Mouse (Mus musculus) megakaryocyte, adult 5-6 weeks (primary cell): ENCODE measurements around the gene Mmrn1. TPM values are rescaled to one million over a fixed set of nuclear protein-coding genes. Genes with fewer than 3 reads are reported as not detected.

Source experiments
- ATAC-seq: 2 replicates; pipeline ENCODE4 v1.8.0; 2016; ENCODE audit warnings: mild to moderate bottlenecking, inconsistent platforms; ENCODE audit not compliant: poor library complexity, severe bottlenecking
- total RNA-seq, 2 experiments: library from RNA; stranded (forward) in 1 of 2; stranded (reverse) in 1 of 2; fragments of 153-499, 151-499 nt in 1 of 2; fragments of 221-1000, 200-1000 nt in 1 of 2; gene quantifications; 2 replicates each; pipeline versions ENCODE4 v1.2.3 to v1.2.4; 2015 to 2017

The Mmrn1 gene
- total RNA-seq, 2 experiments from 2014 or later: not detected

DNA sequence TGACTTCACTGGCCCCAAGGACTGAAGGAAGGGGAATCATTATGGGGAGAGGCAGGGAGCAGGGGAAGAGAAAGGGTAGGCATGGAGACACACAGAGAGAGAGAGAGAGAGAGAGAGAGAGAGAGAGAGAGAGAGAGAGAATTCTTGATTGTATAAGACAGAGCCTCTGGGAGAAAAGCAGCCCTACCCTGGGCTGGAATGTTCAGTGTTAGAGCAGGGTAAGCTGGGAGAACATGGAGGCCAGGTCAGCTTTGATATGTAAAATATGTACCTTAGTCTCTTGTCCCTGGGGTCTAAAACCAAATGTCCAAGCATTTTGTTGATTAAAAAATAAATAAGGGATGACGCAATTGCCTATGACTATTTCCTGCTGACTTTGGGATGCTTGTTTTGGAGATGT is 67.6 kb downstream of the Mmrn1 start:
- no peak for ATAC-seq

DNA sequence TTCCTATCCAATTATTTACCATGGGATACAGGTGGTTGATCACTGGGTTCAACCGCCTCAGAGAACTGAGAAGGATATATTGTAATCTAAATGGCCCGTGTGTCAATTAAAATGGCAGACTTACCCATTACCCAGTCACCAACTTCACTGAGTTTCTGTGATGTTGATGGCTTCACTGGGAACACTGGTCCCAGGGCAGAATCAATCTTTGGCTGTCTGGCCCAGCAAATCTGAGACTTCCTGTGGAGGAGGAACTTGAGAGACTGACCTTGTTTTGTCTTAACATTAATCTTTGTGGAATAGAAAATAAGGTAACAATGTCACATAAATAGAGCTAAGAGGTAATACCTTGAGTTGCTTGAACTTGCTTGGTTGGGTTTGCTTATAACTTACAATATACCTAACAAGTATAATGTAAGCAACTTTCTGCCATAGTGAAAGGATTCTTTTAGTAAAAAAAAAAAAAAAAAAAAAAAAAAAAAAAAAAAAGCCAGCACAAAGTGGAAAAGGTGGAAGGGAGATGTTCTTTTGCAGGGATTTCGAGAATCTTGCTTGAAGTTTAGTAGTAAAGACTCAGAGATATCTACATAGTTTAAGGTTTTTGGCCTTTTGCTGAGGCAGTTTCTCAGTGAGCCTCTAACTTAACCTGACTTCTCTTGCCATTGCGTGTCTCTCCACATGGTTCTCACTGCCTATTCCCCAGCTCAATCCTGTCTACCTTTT is 68.8 kb downstream of the Mmrn1 start:
- no peak for ATAC-seq

DNA sequence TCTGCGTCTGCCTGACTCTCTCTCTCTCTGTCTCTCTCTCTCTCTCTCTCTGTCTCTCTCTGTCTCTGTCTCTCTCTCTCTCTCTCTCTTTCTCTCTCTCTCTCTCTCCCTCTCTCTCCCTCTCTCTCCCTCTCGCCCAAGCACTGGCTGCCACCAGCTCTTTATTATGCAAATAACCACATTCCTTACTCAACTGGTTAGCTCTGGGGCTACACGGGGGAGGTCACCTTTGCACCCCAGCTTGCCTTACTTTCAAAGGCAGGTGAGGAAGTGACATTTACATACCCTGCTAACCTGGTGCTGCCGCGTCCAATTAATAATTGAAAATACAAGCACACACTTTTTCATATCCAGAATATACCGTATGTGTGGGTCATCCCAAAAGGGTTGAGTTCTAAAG is 69.3 kb downstream of the Mmrn1 start:
- ATAC-seq: no peak

DNA sequence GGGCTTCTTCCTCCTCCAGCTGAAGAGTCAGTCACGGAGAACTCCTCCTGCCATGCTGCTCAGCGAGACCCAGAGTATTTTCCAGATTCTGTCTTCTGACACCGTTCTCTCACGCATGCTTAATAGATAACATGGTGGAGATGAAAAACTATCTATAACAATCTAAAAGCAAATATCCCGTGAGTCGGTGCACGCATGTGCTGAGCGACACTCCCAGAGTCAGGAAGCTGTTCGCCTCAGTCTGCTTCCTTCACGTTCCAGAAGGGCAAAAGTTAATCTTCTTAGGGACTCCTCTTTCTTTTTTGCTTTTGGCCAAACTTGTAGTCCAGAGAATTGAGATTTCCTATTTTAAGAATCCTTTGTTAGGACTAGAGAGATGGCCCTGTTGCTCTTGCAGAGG is 69.7 kb downstream of the Mmrn1 start:
- no peak for ATAC-seq

DNA sequence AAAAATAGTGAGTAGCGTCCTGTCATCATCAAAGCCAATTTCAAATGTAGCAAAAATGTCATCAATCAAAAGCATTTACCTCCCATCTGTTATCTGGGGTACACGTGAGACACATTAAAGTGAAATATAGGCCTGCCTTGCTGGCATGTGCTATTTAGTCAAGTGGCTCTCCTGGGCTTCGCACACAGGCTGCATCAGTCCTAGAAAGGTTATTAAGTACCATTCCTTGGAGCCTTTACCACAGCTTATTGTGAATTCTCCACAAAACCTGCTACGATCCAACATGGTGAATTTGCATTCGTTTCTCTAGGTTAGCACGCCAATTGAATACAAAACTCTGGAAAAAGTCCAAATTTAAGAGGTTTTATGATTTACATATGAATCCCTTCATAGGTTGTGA is 70.8 kb downstream of the Mmrn1 start:
- ATAC-seq: no peak

DNA sequence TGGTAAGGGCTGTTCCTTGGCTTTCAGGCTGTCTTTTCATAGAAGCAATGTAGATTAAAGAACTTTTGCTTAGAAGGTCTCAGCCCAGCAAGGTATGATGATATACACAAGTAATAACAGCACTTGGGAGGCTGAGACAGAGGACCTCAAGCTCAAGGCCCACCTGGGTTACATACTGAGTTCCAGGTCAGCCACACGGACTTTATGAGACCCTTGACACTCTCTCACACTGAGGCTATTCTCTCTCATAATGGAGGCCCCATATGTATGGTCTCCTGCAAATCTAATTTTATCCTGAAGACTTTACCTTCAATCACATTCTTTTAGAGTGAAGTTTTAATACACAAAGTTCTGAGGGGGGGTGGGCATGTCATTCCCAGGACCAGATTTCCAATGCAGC is 71.6 kb downstream of the Mmrn1 start:
- no peak for ATAC-seq

DNA sequence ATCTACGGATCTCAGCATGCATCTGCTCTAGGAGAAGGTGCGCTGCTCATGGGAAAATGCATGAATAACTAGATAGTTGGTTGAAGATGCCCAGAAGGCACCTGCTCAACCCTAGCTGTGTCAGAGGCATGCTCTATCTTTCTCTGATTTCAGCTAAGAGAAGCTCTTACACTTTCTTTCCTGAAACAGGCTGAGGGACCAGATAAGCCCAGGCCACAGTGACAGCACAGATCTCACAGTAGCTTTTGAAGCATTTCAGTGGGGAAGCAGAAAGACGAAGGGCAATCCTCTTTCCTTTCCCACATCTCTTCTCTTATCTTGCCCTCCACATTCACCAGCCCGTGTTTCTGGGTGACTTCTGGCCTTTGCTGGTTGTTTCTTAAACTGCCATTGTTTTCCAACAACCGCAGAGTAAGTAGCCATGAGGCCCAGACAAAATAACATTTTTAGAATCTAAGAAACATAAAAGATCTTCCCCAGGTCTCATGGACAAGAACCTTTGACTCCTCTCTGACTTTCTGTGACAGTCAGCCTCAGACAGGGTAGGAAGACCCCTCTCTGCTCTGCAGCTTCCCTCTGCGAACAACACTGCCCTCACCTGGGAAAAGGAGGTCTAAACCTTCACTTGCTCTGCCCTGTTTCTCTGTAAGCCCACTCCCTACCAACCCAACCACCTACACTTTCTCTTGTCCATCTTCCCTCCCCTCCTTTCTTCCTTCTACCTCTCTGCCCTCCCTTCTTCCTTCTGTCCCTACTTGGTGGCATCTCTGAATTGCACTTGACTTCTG is 76.4 kb downstream of the Mmrn1 start:
- no peak for ATAC-seq

DNA sequence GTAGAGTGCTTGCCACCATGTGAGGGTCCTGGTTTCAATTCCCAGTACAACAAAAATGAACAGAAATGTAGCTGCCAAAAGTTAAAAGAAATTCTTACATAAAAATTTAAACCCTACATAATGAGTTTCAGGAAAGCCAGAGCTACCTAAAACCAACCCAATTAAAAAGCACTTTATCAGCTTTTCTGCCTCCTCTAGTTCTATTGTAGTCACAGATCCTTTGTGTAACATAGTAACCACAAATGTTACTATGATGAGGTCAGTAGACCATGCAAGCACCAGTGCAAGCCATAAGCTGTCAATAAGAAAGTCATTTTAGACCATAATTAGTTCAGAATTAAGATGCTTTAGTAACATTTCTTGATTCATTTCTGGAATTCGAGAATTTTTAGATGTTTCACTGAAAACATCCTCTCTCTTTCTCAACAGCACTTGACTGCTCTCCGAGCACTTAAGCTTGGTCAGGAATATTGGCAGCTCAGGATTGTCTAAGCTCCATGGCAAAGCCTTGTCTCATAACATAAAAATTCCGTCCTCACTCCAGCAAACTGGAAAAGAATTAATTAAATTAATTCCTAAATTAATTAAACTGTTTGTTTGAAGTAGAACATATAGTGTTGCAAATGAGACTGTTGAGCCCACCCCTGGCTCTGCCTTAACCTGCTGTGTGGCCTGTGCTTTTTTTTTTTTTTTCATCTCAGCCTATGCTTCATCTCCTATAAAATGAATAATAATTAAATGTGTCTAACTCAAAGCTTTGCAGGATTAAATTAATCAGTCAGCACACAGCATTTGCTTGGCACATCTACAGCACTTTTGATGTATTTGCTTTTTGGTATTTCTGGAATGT is 79.4 kb downstream of the Mmrn1 start:
- no peak for ATAC-seq

DNA sequence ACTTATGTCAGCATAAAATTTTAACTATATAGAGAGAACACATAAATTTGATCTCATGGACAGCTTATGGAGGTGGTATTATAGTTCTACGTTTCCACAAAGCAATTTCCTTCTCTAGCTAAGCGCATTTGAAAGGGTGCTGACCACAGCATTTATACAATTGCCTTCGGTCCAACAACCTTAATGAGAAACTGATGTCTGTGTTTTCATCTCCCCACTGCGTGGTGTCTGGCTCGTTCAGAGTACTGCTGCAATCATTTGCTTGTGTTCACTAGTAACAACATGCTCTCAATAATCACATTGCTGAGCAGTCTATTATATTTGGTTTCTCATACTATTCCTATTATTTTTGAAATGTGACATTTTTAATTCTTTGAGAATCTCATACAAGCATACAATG is 89.0 kb downstream of the Mmrn1 start:
- ATAC-seq: no peak

DNA sequence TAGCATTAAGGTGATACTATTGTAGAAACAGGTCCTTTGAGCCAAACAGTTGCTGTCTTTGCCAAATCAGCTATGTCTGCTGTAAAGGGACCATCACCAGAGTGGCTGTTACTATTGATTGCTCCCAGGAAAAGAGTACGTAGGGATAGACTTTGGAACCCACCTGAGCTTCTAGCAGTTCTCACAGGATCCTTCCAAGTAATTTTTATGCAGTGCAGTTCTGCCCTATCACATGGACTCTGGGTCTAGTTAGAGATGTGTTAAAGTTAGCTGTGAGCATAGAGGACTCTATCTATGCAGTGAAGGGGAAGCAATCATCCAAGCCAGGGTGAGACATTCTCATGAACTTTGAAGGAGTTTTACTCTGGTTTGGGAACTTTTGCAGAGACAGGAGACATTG is 94.9 kb downstream of the Mmrn1 start:
- no peak for ATAC-seq

DNA sequence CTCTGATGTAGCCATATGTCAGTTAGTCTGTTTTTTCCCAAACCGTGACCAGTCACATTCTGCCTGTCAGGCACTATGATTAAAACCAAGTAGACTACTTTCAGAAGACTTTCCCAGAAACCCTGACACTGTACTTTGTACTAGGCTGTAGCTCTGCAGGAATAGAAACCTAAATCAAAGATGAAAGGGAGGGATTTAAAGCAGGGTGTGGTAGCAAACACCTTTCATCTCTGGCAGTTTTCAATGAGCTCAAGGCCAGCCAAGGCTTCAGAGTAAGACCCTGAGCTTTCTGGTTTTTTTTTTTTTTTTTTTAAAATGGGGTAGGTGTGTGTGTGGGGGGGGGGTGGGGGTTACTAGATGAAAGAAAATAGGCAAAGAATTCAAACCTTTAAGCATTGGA is 96.2 kb downstream of the Mmrn1 start:
- no peak for ATAC-seq

DNA sequence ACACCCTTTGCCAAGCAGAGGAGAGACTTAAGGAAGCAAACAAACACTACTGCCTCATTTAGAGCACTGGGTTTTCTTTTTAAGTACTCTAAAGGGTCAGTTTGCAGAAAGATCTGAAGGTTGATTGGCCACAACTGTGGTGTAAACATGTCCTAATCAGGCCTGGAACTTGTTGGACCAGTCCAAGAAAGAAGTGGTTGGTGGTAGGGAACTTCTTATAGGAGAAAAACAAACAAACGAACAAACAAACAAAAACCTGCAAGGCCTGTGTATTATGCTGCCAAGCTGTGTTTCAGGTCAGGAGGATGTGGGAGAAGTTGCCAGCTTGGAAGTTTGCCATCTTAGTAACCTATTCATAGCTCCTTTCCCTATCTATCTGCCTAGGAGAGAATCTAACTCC is 108.5 kb downstream of the Mmrn1 start:
- no peak for ATAC-seq

Other genes starting within 250 kb of the Mmrn1 start
- 1.3 and 5.0 TPM in 2 replicates for gene Snca, start 95.1 kb upstream of the Mmrn1 start, total RNA-seq (2015)
- 0.55 and 2.0 TPM in 2 replicates for gene Snca, start 95.1 kb upstream of the Mmrn1 start, total RNA-seq (2017)